Mouse (Mus musculus): ENCODE results near the gene Ndufs2.

GRCm38 (mm10) chr1:171271622-171272021 lies 20.4 kb upstream of the Ndufs2 start:
- TF ChIP-seq POLR2A (IDR thresholded peaks at IDR 0.05; ENCODE audit: extremely low read depth, insufficient read depth, low read length): no peak
- no peak for TF ChIP-seq CTCF (IDR thresholded peaks at IDR 0.05; ENCODE audit: low read depth, low read length)

All from liver, adult 2 months (tissue).